Mouse (Mus musculus) kidney, adult 10 weeks (tissue): ENCODE data around the gene Olfr672. TPM values are rescaled to one million over a fixed set of nuclear protein-coding genes. Genes with fewer than 3 reads are reported as not detected.

Experiments used
- polyA plus RNA-seq: library from polyadenylated mRNA; stranded (reverse); fragments of 350-450 nt; fragmentation: Illumina TruSeq; extraction: RNeasy Lipid Tissue Mini Kit (QIAGEN cat#74804); gene quantifications from one replicate; pipeline ENCODE4 v1.2.3, GENCODE M21; 2014; ENCODE audit warnings: low read depth, low replicate concordance

Gene Olfr672
- not detected for polyA plus RNA-seq

DNA sequence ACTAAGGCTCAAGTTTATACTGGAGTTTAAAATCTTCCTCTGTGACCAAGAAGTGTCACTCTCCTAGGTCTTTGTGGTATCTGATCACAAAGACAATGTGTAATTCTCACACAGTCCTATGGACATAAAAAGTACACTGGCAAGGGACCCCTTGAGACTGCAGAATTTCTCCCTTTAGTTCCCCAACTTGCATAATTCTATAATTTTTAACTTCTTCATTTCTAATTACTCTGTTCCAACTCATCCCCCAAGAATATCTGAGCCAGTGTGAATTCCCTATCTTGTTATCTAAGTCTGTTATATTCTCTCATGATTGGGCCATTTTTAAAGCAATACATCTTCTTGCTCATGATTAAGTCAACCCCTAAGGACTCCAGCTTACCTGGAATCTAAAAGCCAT lies at the start of gene Olfr672:
Gene Olfr672 (minus strand): TSS at position 101 of the 400 bp plus-strand sequence.

DNA sequence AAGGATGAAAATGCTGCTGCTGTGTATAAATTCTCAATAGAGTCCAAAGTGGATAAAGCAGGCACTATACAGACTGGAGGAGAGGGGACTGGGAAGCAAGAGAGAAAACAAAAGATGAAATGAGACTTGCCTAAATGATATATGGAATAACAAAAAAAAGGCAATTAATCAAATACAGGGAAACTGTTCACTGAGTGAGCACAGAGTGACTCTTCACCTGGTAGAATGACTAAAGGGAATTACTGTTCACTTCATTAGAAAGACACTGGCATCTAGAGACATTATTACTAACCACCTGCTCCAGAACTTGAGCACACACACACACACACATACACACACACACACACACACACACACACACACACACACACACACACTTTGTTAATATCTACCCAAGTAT lies 30.6 kb upstream of the Olfr672 start, which contains the start of gene Olfr676:
Gene Olfr676 (plus strand): TSS at position 301 of the 400 bp plus-strand sequence.

DNA sequence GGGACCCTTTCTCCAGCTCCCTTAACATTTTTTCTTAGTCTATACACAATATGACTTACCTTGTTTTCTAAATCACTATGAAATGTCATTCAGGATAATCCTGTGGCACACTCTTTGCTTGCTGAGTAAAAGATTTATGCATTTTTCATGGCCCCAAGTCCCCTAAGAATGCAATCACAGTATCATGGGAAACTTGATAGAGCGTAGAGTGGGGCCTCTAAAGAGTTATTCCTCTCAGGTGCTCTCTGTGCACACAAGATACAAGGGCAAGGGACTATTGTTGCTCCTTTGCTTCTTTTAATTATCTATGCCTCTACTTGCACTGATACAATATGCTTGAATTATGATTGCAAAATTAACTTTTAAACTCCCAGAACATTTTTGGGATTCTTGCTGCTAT lies 26.5 kb upstream of the Olfr672 start, which contains the start of gene Olfr675:
Gene Olfr675 (minus strand): TSS at position 101 of the 400 bp plus-strand sequence.

DNA sequence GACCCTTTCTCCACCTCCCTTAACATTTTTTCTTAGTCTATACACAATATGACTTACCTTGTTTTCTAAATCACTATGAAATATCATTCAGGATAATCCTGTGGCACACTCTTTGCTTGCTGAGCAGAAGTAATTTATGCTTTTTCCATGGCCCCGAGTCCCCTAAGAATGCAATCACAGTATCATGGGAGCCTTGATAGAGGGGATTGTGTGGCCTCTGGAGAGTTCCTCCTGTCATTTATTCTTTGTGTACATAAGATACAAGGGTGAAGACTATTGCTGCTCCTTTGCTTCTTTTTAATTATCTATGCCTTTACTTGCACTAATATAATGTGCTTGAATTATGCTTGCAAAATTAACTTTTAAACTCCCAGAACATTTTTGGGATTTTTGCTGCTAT lies 22.8 kb downstream of the Olfr672 start, which contains the start of gene Olfr671:
Gene Olfr671 (minus strand): TSS at position 101 of the 400 bp plus-strand sequence.

DNA sequence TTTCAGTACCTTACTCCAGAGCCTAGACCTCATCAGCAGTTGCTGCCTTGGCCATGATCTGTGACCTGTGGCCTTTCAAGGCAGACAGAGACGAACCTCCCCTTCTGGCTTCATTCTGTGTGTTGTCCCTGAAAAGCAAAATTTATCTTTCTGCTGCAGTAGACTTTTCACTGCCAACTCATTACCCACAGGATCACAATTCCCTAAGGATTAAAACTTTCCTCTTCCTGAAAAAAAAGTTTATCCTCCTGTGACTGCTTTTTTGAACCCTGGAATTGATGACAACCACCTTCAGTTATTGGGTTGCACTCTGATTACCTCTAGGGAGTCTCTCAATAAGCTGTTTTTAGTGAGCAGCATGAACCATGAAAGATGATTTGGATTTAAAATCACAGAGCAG lies 39.3 kb downstream of the Olfr672 start, which contains the start of gene Olfr670:
Gene Olfr670 (minus strand): TSS at position 101 of the 400 bp plus-strand sequence.

Other genes starting within 250 kb of the Olfr672 start
- gene Usp17le, start 224.6 kb downstream of the Olfr672 start, polyA plus RNA-seq, result not detected
- gene Usp17lb, start 159.4 kb downstream of the Olfr672 start, polyA plus RNA-seq, result not detected
- gene Usp17la, start 145.0 kb downstream of the Olfr672 start, polyA plus RNA-seq, result not detected
- gene Olfr665, start 124.0 kb downstream of the Olfr672 start, polyA plus RNA-seq, result not detected
- gene Olfr666, start 106.1 kb downstream of the Olfr672 start, polyA plus RNA-seq, result not detected
- gene Olfr667, start 80.5 kb downstream of the Olfr672 start, polyA plus RNA-seq, result not detected
- not detected for gene Olfr668, start 74.0 kb downstream of the Olfr672 start, polyA plus RNA-seq
- gene Olfr669, start 67.8 kb downstream of the Olfr672 start, polyA plus RNA-seq, result not detected
- gene Olfr670, start 39.4 kb downstream of the Olfr672 start, polyA plus RNA-seq, result not detected
- not detected for gene Olfr671, start 22.9 kb downstream of the Olfr672 start, polyA plus RNA-seq
- gene Olfr675, start 26.4 kb upstream of the Olfr672 start, polyA plus RNA-seq, result not detected
- gene Olfr676, start 30.7 kb upstream of the Olfr672 start, polyA plus RNA-seq, result not detected
- not detected for gene Olfr677, start 49.3 kb upstream of the Olfr672 start, polyA plus RNA-seq
- gene Olfr678, start 62.4 kb upstream of the Olfr672 start, polyA plus RNA-seq, result not detected
- not detected for gene Olfr679, start 79.2 kb upstream of the Olfr672 start, polyA plus RNA-seq
- gene Olfr680-ps1, start 90.8 kb upstream of the Olfr672 start, polyA plus RNA-seq, result not detected
- not detected for gene Olfr681, start 114.8 kb upstream of the Olfr672 start, polyA plus RNA-seq
- gene Olfr683, start 145.0 kb upstream of the Olfr672 start, polyA plus RNA-seq, result not detected
- not detected for gene Olfr684, start 161.6 kb upstream of the Olfr672 start, polyA plus RNA-seq
- gene Olfr685, start 184.0 kb upstream of the Olfr672 start, polyA plus RNA-seq, result not detected
- gene Olfr686, start 205.5 kb upstream of the Olfr672 start, polyA plus RNA-seq, result not detected